Mouse (Mus musculus) neutrophil, adult 59 days (primary cell): ENCODE measurements around the gene Cd300c. TPM values are rescaled to one million over a fixed set of nuclear protein-coding genes. Genes with fewer than 3 reads are reported as not detected.

Experiments
- total RNA-seq, 2 experiments: library from RNA; stranded (reverse); gene quantifications; 1 replicate in 1 of 2; 2 replicates in 1 of 2; pipeline ENCODE4 v1.2.4; 2023

Cd300c gene
- 1 to 10 TPM; 1.0 to 1.2 TPM for total RNA-seq

GRCm38 (mm10) chr11:114968752-114969207 is at the start of gene Cd300c:
Cd300c (minus strand) TSS chr11:114969157.

GRCm38 (mm10) chr11:115016093-115016492 is 47.1 kb upstream of the Cd300c start, which contains the start of gene Cd300ld2:
Cd300ld2 (minus strand) TSS chr11:115016193.

GRCm38 (mm10) chr11:115001474-115002040 is 32.6 kb upstream of the Cd300c start, which contains the start of gene Cd300c2:
Cd300c2 (minus strand) TSS chr11:115001880.

GRCm38 (mm10) chr11:114989793-114990192 is 20.8 kb upstream of the Cd300c start, which contains the start of gene Cd300ld:
Cd300ld (minus strand) TSS chr11:114989922.

GRCm38 (mm10) chr11:114934144-114934543 is 34.8 kb downstream of the Cd300c start, which contains the start of gene Cd300lb:
Cd300lb (minus strand) TSS chr11:114934386.

Other genes with a start within 250 kb of the Cd300c start
- not detected for gene Dnaic2, start 241.7 kb downstream of the Cd300c start, total RNA-seq
- gene Kif19a, start 203.8 kb downstream of the Cd300c start, total RNA-seq: under 1 TPM; 0.49 to 0.67 TPM
- not detected for gene Btbd17, start 173.2 kb downstream of the Cd300c start, total RNA-seq
- not detected for gene Gpr142, start 170.2 kb downstream of the Cd300c start, total RNA-seq
- gene Gprc5c, start 118.0 kb downstream of the Cd300c start, total RNA-seq: 1 to 10 TPM; 1.6 to 2.2 TPM
- gene Cd300a, start 79.1 kb downstream of the Cd300c start, total RNA-seq: 10 to 100 TPM; 57.0 to 71.4 TPM
- 100 to 1,000 TPM; 129 to 147 TPM for gene Cd300lb, start 34.8 kb downstream of the Cd300c start, total RNA-seq
- 10 to 100 TPM; 86.6 to 92.0 TPM for gene Cd300ld, start 20.8 kb upstream of the Cd300c start, total RNA-seq
- 10 to 100 TPM; 58.3 to 72.4 TPM for gene Cd300c2, start 32.7 kb upstream of the Cd300c start, total RNA-seq
- gene Cd300ld2, start 47.0 kb upstream of the Cd300c start, total RNA-seq: not detected
- not detected for gene Cd300ld4, start 57.9 kb upstream of the Cd300c start, total RNA-seq
- 10 to 100 TPM in 1 of 2 experiments, 1 to 10 TPM in 1; 6.9 to 14.7 TPM for gene Cd300ld5, start 68.6 kb upstream of the Cd300c start, total RNA-seq
- 10 to 100 TPM in 1 of 2 experiments, 1 to 10 TPM in 1; 6.3 to 15.5 TPM for gene Cd300ld3, start 79.3 kb upstream of the Cd300c start, total RNA-seq
- gene Cd300e, start 93.0 kb upstream of the Cd300c start, total RNA-seq: 1 to 10 TPM in 1 of 2 experiments, under 1 TPM in 1; 0.56 to 1.1 TPM
- 10 to 100 TPM; 11.1 to 13.9 TPM for gene Rab37, start 122.3 kb upstream of the Cd300c start, total RNA-seq
- 100 to 1,000 TPM; 171 to 198 TPM for gene Cd300lf, start 164.8 kb upstream of the Cd300c start, total RNA-seq
- gene Slc9a3r1, start 194.2 kb upstream of the Cd300c start, total RNA-seq: 100 to 1,000 TPM; 153 to 167 TPM
- gene Tmem104, start 218.3 kb upstream of the Cd300c start, total RNA-seq: 10 to 100 TPM; 36.2 to 46.6 TPM
- 10 to 100 TPM; 16.2 to 21.2 TPM for gene Nat9, start 218.7 kb upstream of the Cd300c start, total RNA-seq